Mouse (Mus musculus): Measurements from ENCODE around the gene Fam53b.

DNA sequence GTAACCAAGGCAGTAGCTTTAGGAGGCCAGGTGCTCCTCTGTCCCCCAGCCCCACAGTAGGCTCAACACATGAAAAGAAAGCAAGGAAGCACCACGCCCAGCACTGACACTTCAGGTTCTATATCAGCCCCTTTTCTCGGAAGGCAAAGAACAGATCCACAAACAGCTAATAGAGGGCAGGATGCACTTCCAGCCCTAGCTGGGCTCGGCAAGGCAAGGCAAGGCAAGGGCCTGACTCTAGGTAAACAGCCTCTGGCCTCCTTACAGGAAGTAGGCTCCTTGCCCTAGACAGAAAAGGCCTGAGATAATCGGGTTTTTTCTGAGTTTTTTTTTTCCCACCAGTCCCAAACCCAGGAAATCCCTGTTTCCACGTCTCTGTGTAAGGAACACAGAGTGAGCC, 124.0 kb downstream of the Fam53b start:
- TF ChIP-seq CTCF (IDR thresholded peaks at IDR 0.05) (no peak; the same call in 1 of the 2 replicates), EP300 (IDR thresholded peaks at IDR 0.05) (no peak)

Data from lung, postnatal 0 days (tissue).